Mouse (Mus musculus): ENCODE measurements around the gene Ltb4r2. TPM values are rescaled to one million over a fixed set of nuclear protein-coding genes. Genes with fewer than 3 reads are reported as not detected.
"Not testable (repeated sequence)": the region's sequence is repeated elsewhere in the genome, so short reads cannot be mapped to it uniquely, and the experiment has no call there.

The Ltb4r2 gene
- polyA plus RNA-seq, 1 experiment: 0.07 TPM

GRCm38 (mm10) chr14:55758363-55758784 lies 2.9 kb upstream of the Ltb4r2 start, which contains the start of gene Cideb:
Gene Cideb, minus strand, starts transcription at chr14:55758458.
- Histone ChIP-seq H3K4me1 (ENCODE audit: control insufficient read depth, insufficient read depth, low read length) (peaks cover 2% of the 10 kb centered on the region), H3K36me3 (ENCODE audit: control insufficient read depth, insufficient read depth, low read length) (no peaks in the 10 kb centered on the region; the same call in none of the 2 replicates), H3K4me3 (ENCODE audit: control insufficient read depth, low read depth, low read length) (no peak within 1 kb of the TSS), H3K27me3 (ENCODE audit: control insufficient read depth, insufficient read depth, low read length) (no peaks in the 10 kb centered on the region), H3K27ac (ENCODE audit: control insufficient read depth, insufficient read depth, low read depth, low read length) (no peak within 1 kb of the TSS)
- TF ChIP-seq POLR2A (IDR thresholded peaks at IDR 0.05; ENCODE audit: control insufficient read depth, low read depth, low read length) (no peak), CTCF (IDR thresholded peaks at IDR 0.05; ENCODE audit: control insufficient read depth, insufficient read depth, insufficient replicate concordance, low read depth, low read length) (0 out of 2 replicates have a peak, but pooled peaks have one; percentile 3)

GRCm38 (mm10) chr14:55760156-55760555 lies 1.1 kb upstream of the Ltb4r2 start:
- TF ChIP-seq CTCF (IDR thresholded peaks at IDR 0.05; ENCODE audit: control insufficient read depth, insufficient read depth, insufficient replicate concordance, low read depth, low read length): peak; percentile 68; the same call in 1 of the 2 replicates
- not testable (repeated sequence) for H3K27me3 ChIP-seq (ENCODE audit: control insufficient read depth, insufficient read depth, low read length); H3K36me3 ChIP-seq (ENCODE audit: control insufficient read depth, insufficient read depth, low read length); H3K27ac ChIP-seq (ENCODE audit: control insufficient read depth, insufficient read depth, low read depth, low read length); H3K4me1 ChIP-seq (ENCODE audit: control insufficient read depth, insufficient read depth, low read length); H3K4me3 ChIP-seq (ENCODE audit: control insufficient read depth, low read depth, low read length)

- peak overlapping the region; percentile 53 for H3K4me3 ChIP-seq (ENCODE audit: control insufficient read depth, low read depth, low read length)
- no peak overlapping the region for H3K27ac ChIP-seq (ENCODE audit: control insufficient read depth, insufficient read depth, low read depth, low read length)
- peaks cover 2% of the 10 kb centered on the region for H3K4me1 ChIP-seq (ENCODE audit: control insufficient read depth, insufficient read depth, low read length)
- no peaks in the 10 kb centered on the region for H3K27me3 ChIP-seq (ENCODE audit: control insufficient read depth, insufficient read depth, low read length)
- no peaks in the 10 kb centered on the region for H3K36me3 ChIP-seq (ENCODE audit: control insufficient read depth, insufficient read depth, low read length)
- TF ChIP-seq POLR2A (IDR thresholded peaks at IDR 0.05; ENCODE audit: control insufficient read depth, low read depth, low read length): no peak
- no peak for TF ChIP-seq CTCF (IDR thresholded peaks at IDR 0.05; ENCODE audit: control insufficient read depth, insufficient read depth, insufficient replicate concordance, low read depth, low read length)
Measured at GRCm38 (mm10) chr14:55762001-55762821, 983 bp downstream of the Ltb4r2 start.

GRCm38 (mm10) chr14:55763166-55763565 lies 1.9 kb downstream of the Ltb4r2 start:
- no peak overlapping the region for H3K4me3 ChIP-seq (ENCODE audit: control insufficient read depth, low read depth, low read length)
- H3K27ac ChIP-seq (ENCODE audit: control insufficient read depth, insufficient read depth, low read depth, low read length): no peak overlapping the region
- TF ChIP-seq POLR2A (IDR thresholded peaks at IDR 0.05; ENCODE audit: control insufficient read depth, low read depth, low read length): no peak
- TF ChIP-seq CTCF (IDR thresholded peaks at IDR 0.05; ENCODE audit: control insufficient read depth, insufficient read depth, insufficient replicate concordance, low read depth, low read length): no peak
- H3K4me1 ChIP-seq (ENCODE audit: control insufficient read depth, insufficient read depth, low read length): peaks cover 8% of the 10 kb centered on the region
- no peaks in the 10 kb centered on the region for H3K36me3 ChIP-seq (ENCODE audit: control insufficient read depth, insufficient read depth, low read length)
- no peaks in the 10 kb centered on the region for H3K27me3 ChIP-seq (ENCODE audit: control insufficient read depth, insufficient read depth, low read length)

GRCm38 (mm10) chr14:55765696-55766095 lies 4.5 kb downstream of the Ltb4r2 start, which contains the start of gene Ltb4r1:
Gene Ltb4r1, plus strand, starts transcription at chr14:55765962.
- Histone ChIP-seq H3K4me1 (ENCODE audit: control insufficient read depth, insufficient read depth, low read length) (peaks cover 10% of the 10 kb centered on the region), H3K4me3 (ENCODE audit: control insufficient read depth, low read depth, low read length) (no peak within 1 kb of the TSS), H3K27ac (ENCODE audit: control insufficient read depth, insufficient read depth, low read depth, low read length) (no peak within 1 kb of the TSS), H3K27me3 (ENCODE audit: control insufficient read depth, insufficient read depth, low read length) (no peaks in the 10 kb centered on the region), H3K36me3 (ENCODE audit: control insufficient read depth, insufficient read depth, low read length) (no peaks in the 10 kb centered on the region)
- TF ChIP-seq CTCF (IDR thresholded peaks at IDR 0.05; ENCODE audit: control insufficient read depth, insufficient read depth, insufficient replicate concordance, low read depth, low read length) (no peak), POLR2A (IDR thresholded peaks at IDR 0.05; ENCODE audit: control insufficient read depth, low read depth, low read length) (no peak)

- H3K27me3 ChIP-seq (ENCODE audit: control insufficient read depth, insufficient read depth, low read length): no peaks in the 10 kb centered on the region
- H3K27ac ChIP-seq (ENCODE audit: control insufficient read depth, insufficient read depth, low read depth, low read length): no peak overlapping the region
- H3K4me3 ChIP-seq (ENCODE audit: control insufficient read depth, low read depth, low read length): peak overlapping the region; percentile 47
- H3K4me1 ChIP-seq (ENCODE audit: control insufficient read depth, insufficient read depth, low read length): peaks cover 8% of the 10 kb centered on the region
- TF ChIP-seq CTCF (IDR thresholded peaks at IDR 0.05; ENCODE audit: control insufficient read depth, insufficient read depth, insufficient replicate concordance, low read depth, low read length): 0 out of 2 replicates have a peak, but pooled peaks have one; percentile 24
- TF ChIP-seq POLR2A (IDR thresholded peaks at IDR 0.05; ENCODE audit: control insufficient read depth, low read depth, low read length): no peak
- H3K36me3 ChIP-seq (ENCODE audit: control insufficient read depth, insufficient read depth, low read length): no peaks in the 10 kb centered on the region
Measured at GRCm38 (mm10) chr14:55767519-55768414, 6.5 kb downstream of the Ltb4r2 start.

- TF ChIP-seq CTCF (IDR thresholded peaks at IDR 0.05; ENCODE audit: control insufficient read depth, insufficient read depth, insufficient replicate concordance, low read depth, low read length) (no peak), POLR2A (IDR thresholded peaks at IDR 0.05; ENCODE audit: control insufficient read depth, low read depth, low read length) (no peak)
- H3K4me3 ChIP-seq (ENCODE audit: control insufficient read depth, low read depth, low read length): no peak overlapping the region
- H3K4me1 ChIP-seq (ENCODE audit: control insufficient read depth, insufficient read depth, low read length): peaks cover 8% of the 10 kb centered on the region
- H3K27me3 ChIP-seq (ENCODE audit: control insufficient read depth, insufficient read depth, low read length): no peaks in the 10 kb centered on the region
- H3K36me3 ChIP-seq (ENCODE audit: control insufficient read depth, insufficient read depth, low read length): no peaks in the 10 kb centered on the region
- H3K27ac ChIP-seq (ENCODE audit: control insufficient read depth, insufficient read depth, low read depth, low read length): no peak overlapping the region
Measured at GRCm38 (mm10) chr14:55768555-55768954, 7.3 kb downstream of the Ltb4r2 start.
